Mouse (Mus musculus) spleen, adult 2 months (tissue): ENCODE measurements around the gene Rgs3.

ENCODE experiments used
- CTCF ChIP-seq: fragments of 200-500 bp; IDR thresholded peaks from 2 replicates; pipeline ENCODE4 v1.5.1; 2011; ENCODE audit warnings: mild to moderate bottlenecking, inconsistent platforms; ENCODE audit not compliant: insufficient read depth, insufficient read length, insufficient replicate concordance; ENCODE audit errors: extremely low read depth
- POLR2A ChIP-seq: fragments of 200-500 bp; IDR thresholded peaks from 2 replicates; pipeline ENCODE4 v1.6.1; 2011; ENCODE audit warnings: low read depth, low read length, inconsistent platforms

DNA sequence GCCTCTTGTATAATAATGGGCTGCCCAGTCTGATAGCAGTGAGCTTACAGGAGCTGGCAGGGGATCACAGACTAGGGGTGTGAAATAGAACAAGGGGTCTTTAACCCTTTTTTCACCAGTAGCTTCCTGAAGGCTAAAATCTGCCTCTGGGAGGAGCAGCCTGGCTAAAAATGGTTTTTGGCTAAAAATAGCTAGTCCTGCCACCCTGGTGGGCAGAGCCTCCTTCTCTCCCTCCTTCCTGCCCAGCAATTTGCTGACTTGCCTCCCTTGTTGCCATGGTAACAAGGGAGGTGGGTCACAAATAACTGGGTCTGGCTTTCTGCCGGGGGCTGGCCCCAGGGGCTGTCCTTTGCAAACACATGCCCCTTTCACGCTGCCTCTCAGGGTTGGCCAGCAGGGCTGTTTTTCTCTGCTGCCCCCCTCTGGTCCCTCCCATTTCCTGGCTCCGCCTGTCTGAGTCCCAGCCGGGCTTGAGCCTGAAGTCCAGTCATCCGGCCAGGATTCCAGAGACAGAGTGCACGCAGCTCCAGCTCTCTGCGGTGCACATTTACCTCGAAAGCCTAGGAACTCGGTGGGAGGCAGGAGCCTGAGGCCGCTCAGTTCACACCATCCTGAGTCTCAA lies 139.7 kb downstream of the Rgs3 start:
- TF ChIP-seq CTCF = no peak
- TF ChIP-seq POLR2A = peak; percentile 38
